Mouse (Mus musculus): ENCODE data around the gene Mn1.

DNA sequence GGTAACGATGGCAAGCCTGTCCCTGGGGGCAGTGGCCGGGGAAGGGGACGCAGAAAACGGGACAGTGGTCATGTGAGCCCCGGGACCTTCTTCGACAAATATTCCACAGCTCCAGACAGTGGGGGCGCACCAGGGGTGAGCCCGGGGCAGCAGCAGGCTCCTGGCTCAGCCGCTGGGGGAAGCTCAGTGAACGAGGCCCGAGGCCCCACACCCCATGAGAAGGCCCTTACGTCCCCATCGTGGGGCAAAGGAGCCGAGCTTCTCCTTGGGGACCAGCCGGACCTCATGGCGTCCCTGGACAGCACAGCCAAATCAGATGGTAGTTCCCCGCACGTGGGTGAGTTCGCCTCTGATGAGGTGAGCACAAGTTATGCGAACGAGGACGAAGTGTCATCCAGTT lies 3.7 kb downstream of the Mn1 start:
- no peak for TF ChIP-seq POLR2A (IDR thresholded peaks at IDR 0.05; ENCODE audit: insufficient read length, low read depth)
- TF ChIP-seq E2F4 (IDR thresholded peaks at IDR 0.05; ENCODE audit: insufficient read depth) = no peak
- TF ChIP-seq USF1 (IDR thresholded peaks at IDR 0.05; ENCODE audit: low read depth) = no peak
